Mouse (Mus musculus) regulatory T cell (primary cell): Measurements from ENCODE around the gene Efhc2.

ENCODE experiments used
- in situ Hi-C: fragments of 300-600 bp; cut with MboI, MseI; formaldehyde crosslinking; loops from one replicate; pipeline ENCODE4 v1.15.1; 2025; ENCODE audit warnings: high pct_unique_total_duplicates

Efhc2 gene

GRCm38 (mm10) chrX:17319126-17319583 is at the start of gene Efhc2:
Gene Efhc2 (minus strand): TSS chrX:17319368.
- in situ Hi-C loops: loop anchor here (10.0 kb wide), 1 partner anchor 1874 kb away; no protein-coding TSS in a partner anchor

GRCm38 (mm10) chrX:17365114-17365513 is 45.9 kb upstream of the Efhc2 start:
- in situ Hi-C loops: loop anchor here (10.0 kb wide), 1 partner anchor 1740 kb away; no protein-coding TSS in a partner anchor

- in situ Hi-C loops: no loop called here
These were observed 18.8 kb downstream of the Efhc2 start for GRCm38 (mm10) chrX:17300349-17300880.

GRCm38 (mm10) chrX:17283899-17284298 is 35.3 kb downstream of the Efhc2 start:
- in situ Hi-C loops: no loop called here

- in situ Hi-C loops: no loop called here
These were observed 94.0 kb downstream of the Efhc2 start for GRCm38 (mm10) chrX:17225141-17225540.

GRCm38 (mm10) chrX:17217451-17217850 is 101.7 kb downstream of the Efhc2 start:
- in situ Hi-C loops: no loop called here

GRCm38 (mm10) chrX:17213515-17213914 is 105.7 kb downstream of the Efhc2 start:
- in situ Hi-C loops: no loop called here

- in situ Hi-C loops: no loop called here
These were observed 143.4 kb downstream of the Efhc2 start for GRCm38 (mm10) chrX:17175748-17176147.

- in situ Hi-C loops: no loop called here
These were observed 153.5 kb downstream of the Efhc2 start for GRCm38 (mm10) chrX:17165638-17166037.
